Mouse (Mus musculus) MEL (cell line): ENCODE results near the gene Tbc1d23.

ENCODE experiments used
- CTCF ChIP-seq, 3 experiments: IDR thresholded peaks in 2 of 3; conservative IDR thresholded peaks in 1 of 3; 2 replicates each; pipeline ENCODE4 v1.5.1; 2011 to 2012; ENCODE audit warnings: low read length in 3 of 3, low read depth in 2 of 3, mild to moderate bottlenecking in 2 of 3, improper control_type of control experiment in 1 of 3, inconsistent platforms in 1 of 3, mixed read lengths in 1 of 3, moderate library complexity in 1 of 3; ENCODE audit not compliant: control insufficient read depth in 1 of 3, insufficient read depth in 1 of 3, poor library complexity in 1 of 3, severe bottlenecking in 1 of 3
- ETS1 ChIP-seq: IDR thresholded peaks from 2 replicates; pipeline ENCODE4 v1.6.1; 2012; ENCODE audit warnings: low read depth, mild to moderate bottlenecking, inconsistent platforms, low read length, improper control_type of control experiment, moderate library complexity
- GABPA ChIP-seq: IDR thresholded peaks from 2 replicates; pipeline ENCODE4 v1.6.1; 2012; ENCODE audit warnings: low read depth, mild to moderate bottlenecking, inconsistent platforms, low read length, improper control_type of control experiment, moderate library complexity

- TF ChIP-seq CTCF (IDR thresholded peaks at IDR 0.05 in 2 of 3, conservative IDR thresholded peaks at IDR 0.05 in 1 of 3; ENCODE audit: control insufficient read depth in 1 of 3, insufficient read depth in 1 of 3, low read depth in 2 of 3, low read length in 3 of 3, poor library complexity in 1 of 3, severe bottlenecking in 1 of 3) (no peak), GABPA (no peak), ETS1 (no peak)
Observed at GRCm38 (mm10) chr16:57260152-57260551, 28.8 kb upstream of the Tbc1d23 start.
